ENCODE assay signal across 7 mouse cellular contexts in the genomic region with DNA sequence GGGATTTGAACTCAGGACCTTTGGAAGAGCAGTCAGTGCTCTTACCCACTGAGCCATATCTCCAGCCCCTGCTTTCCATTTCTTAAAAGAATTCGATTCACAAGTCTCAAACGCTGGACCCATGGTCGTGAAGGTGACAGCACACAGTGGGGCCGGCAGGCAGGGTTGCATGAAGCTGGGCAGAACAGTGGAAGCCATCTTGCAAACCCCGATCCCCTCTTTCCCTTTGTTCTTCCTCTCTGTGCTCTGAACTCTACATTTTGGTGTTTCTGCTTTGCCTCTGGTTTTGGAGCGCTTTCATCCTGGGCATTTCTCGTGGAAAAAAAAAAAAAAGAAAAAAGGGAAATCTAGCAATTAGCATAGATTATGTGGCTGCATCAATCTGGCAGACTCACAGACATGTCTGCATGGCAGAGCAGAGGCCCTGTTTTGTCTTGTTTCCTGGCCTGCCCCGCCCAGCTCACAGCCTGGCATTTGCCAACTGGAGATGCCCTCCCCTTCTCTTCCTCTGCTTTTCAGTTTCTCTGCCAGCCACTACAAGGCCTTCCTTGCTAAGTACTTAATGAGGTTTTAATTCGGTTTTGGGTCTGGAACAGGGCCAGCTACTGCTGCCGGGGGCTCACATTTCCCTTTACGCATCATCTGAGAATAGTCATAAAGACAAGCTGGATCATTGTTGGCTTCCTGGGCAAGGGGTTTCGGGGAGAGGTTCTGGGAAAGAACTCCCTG. TPM values are rescaled to one million over a fixed set of nuclear protein-coding genes. Genes with fewer than 3 reads are reported as not detected.
DNase-seq lines count a peak whose midpoint lies in the region; ATAC-seq lines count a peak whose summit lies in the region.

No protein-coding gene starts in this region.

- peak overlapping the region; percentile 80 for H3K27ac ChIP-seq in embryonic facial prominence, embryonic 15.5 days (replicated peaks)
- peak overlapping the region; percentile 58 for H3K27ac ChIP-seq in midbrain, embryonic 14.5 days (replicated peaks; ENCODE audit: low read depth, low read length)

- peak; percentile 87 for ATAC-seq in embryonic facial prominence, embryonic 15.5 days (ENCODE audit: insufficient number of reproducible peaks, low FRiP score, low TSS enrichment, low read depth)
- ATAC-seq in midbrain, embryonic 14.5 days (ENCODE audit: low FRiP score, low TSS enrichment), result peak; percentile 82
- no peak for ATAC-seq in megakaryocyte-erythroid progenitor cell, adult 5-6 weeks (replicated peaks; ENCODE audit: low FRiP score, low TSS enrichment, poor library complexity, severe bottlenecking)

- H3K36me3 ChIP-seq in embryonic facial prominence, embryonic 15.5 days, result no peaks in the 10 kb centered on the region
- H3K36me3 ChIP-seq in midbrain, embryonic 14.5 days (ENCODE audit: control insufficient read depth, insufficient read depth, low read length), result peaks cover 23% of the 10 kb centered on the region

- 41% methylated on average over 12 of the region's 12 CpGs for WGBS in embryonic facial prominence, embryonic 15.5 days
- 61% methylated on average over 12 of the region's 12 CpGs for WGBS in midbrain, embryonic 14.5 days

- no peak overlapping the region for H3K9ac ChIP-seq in embryonic facial prominence, embryonic 15.5 days
- H3K9ac ChIP-seq in midbrain, embryonic 14.5 days (replicated peaks; ENCODE audit: low read length), result no peak overlapping the region

- H3K4me3 ChIP-seq in embryonic facial prominence, embryonic 15.5 days (replicated peaks), result no peak overlapping the region
- no peak overlapping the region for H3K4me3 ChIP-seq in midbrain, embryonic 14.5 days (replicated peaks; ENCODE audit: low read depth, low read length)

- H3K4me2 ChIP-seq in embryonic facial prominence, embryonic 15.5 days (replicated peaks), result no peak overlapping the region
- no peak overlapping the region for H3K4me2 ChIP-seq in midbrain, embryonic 14.5 days (ENCODE audit: low read length)

- peaks cover 20% of the 10 kb centered on the region for H3K4me1 ChIP-seq in embryonic facial prominence, embryonic 15.5 days
- H3K4me1 ChIP-seq in midbrain, embryonic 14.5 days (ENCODE audit: control insufficient read depth, insufficient read depth, low read length), result peaks cover 26% of the 10 kb centered on the region; the same call in 1 of the 2 replicates

- peak; percentile 12 for DNase-seq in kidney, postnatal 10 days
- DNase-seq in kidney, postnatal 14 days, result no peak
- DNase-seq in cerebellum, adult 11 months, result peak; percentile 48
- peak; percentile 79 for DNase-seq in midbrain, embryonic 14.5 days
- DNase-seq in thymus, postnatal 14 days, result no peak

- H3K9me3 ChIP-seq in embryonic facial prominence, embryonic 15.5 days (replicated peaks), result no peaks in the 10 kb centered on the region
- H3K9me3 ChIP-seq in midbrain, embryonic 14.5 days (ENCODE audit: control insufficient read depth, low read length), result no peaks in the 10 kb centered on the region

- no peaks in the 10 kb centered on the region for H3K27me3 ChIP-seq in embryonic facial prominence, embryonic 15.5 days
- no peaks in the 10 kb centered on the region for H3K27me3 ChIP-seq in midbrain, embryonic 14.5 days (ENCODE audit: control insufficient read depth, insufficient read depth, low read length)

RNA-seq across cellular contexts. Expression of a gene that starts 57.5 kb away (rescaled TPM):
- 163 and 172 TPM in 2 replicates for polyA plus RNA-seq in embryonic facial prominence, embryonic 15.5 days (2015; fragmentation: Nextera tagmentation; extraction: Ambion mirVana)
- polyA plus RNA-seq in midbrain, embryonic 14.5 days (2014; fragmentation: Nextera tagmentation; extraction: Ambion mirVana), result 2,111 and 2,470 TPM in 2 replicates
- total RNA-seq in megakaryocyte-erythroid progenitor cell, adult 5-6 weeks (2014; fragmentation: Nextera tagmentation), result 0.12 TPM in 1 of 2 replicates, not detected in the other
- total RNA-seq in megakaryocyte-erythroid progenitor cell, adult 5-6 weeks (2017), result not detected in 2 replicates

Comparison
In these comparisons a context has a peak if more than half of its experiments do, and no peak if none do; other contexts are left out.
1. DNase-seq: peak in kidney, postnatal 10 days (single experiment), cerebellum, adult 11 months (single experiment) and midbrain, embryonic 14.5 days (single experiment); none in kidney, postnatal 14 days (single experiment) and thymus, postnatal 14 days (single experiment).
2. RNA of a gene that starts 57.5 kb away (polyA plus RNA-seq): 2,111 to 2,470 TPM in midbrain, embryonic 14.5 days; 163 to 172 TPM in embryonic facial prominence, embryonic 15.5 days; every median in the first group is over 10 times any median in the second.